ENCODE assay signal across 12 mouse cellular contexts in the genomic region with DNA sequence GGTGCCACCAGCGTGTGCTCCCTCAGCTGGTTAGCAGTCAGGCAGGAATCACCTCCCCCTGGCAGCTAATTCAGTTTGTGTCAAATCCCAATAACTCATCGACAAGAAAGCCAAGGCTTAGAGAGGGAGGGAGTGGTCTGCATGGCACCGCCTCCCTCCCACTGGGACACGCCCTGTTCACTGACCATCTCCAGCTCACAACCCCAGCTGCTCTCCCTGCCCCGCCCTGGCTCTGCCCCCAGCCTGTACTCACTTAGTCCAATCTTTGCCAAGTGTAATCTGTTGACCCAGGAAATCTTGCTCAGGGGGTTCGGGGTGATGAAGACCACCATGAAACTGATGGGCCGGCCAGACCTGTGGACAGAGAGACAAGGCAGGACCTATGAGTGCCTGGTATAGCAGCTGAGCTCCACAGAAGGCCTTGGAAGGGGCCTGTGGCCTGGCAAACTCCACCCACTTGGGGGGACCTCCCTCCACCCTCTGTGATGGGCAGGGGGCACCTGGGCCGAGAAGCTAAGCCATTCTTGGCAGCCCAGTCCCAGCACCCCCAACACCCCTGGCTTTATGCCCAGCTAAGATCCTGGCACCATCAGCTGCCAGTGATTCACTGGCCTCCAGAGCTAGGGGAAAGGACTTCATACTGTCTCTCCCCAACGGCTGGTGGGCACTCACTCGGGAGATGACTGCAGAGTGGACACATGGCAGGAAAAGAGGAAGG.
DNase-seq lines count a peak whose midpoint lies in the region; ATAC-seq and TF ChIP-seq lines count a peak whose summit lies in the region.
"Had no signal": no experiment of that assay in that cellular context is flagged by ENCODE, and none has a peak within 500 bp of the region (broad histone marks: within the 10 kb centered on the region; RNA-seq: fewer than 3 reads in every experiment).

No protein-coding gene starts in this region.

- H3K4me3 ChIP-seq in lung, postnatal 0 days (ENCODE audit: low read depth, low read length): no peak overlapping the region
- no peak overlapping the region for H3K4me3 ChIP-seq in lung, adult 2 months (replicated peaks; ENCODE audit: extremely low read depth, low read depth, low read length)
- no peak overlapping the region for H3K4me3 ChIP-seq in embryonic facial prominence, embryonic 15.5 days (replicated peaks)
- no peak overlapping the region for H3K4me3 ChIP-seq in myocyte
- H3K4me3 ChIP-seq: embryonic facial prominence, embryonic 13.5 days; heart, embryonic 15.5 days had no signal

- no peaks in the 10 kb centered on the region for H3K4me1 ChIP-seq in lung, postnatal 0 days (ENCODE audit: insufficient read depth, low read depth, low read length)
- H3K4me1 ChIP-seq in lung, adult 2 months (ENCODE audit: control insufficient read depth, insufficient read depth, low read length): no peaks in the 10 kb centered on the region
- H3K4me1 ChIP-seq in embryonic facial prominence, embryonic 15.5 days: no peaks in the 10 kb centered on the region
- H3K4me1 ChIP-seq: embryonic facial prominence, embryonic 13.5 days had no signal

- WGBS in lung, postnatal 0 days: 74% methylated on average over 10 of the region's 10 CpGs
- WGBS in lung, adult 2 months: 64% methylated on average over 10 of the region's 10 CpGs
- 81% methylated on average over 10 of the region's 10 CpGs for WGBS in embryonic facial prominence, embryonic 15.5 days

- ATAC-seq in lung, postnatal 0 days: peak; percentile 48
- ATAC-seq in embryonic facial prominence, embryonic 15.5 days (ENCODE audit: insufficient number of reproducible peaks, low FRiP score, low TSS enrichment, low read depth): peak; percentile 55; the same call in 1 of the 2 replicates
- ATAC-seq in inflammation-experienced regulatory T-cells, adult 6 months: no peak

- DNase-seq in frontal cortex, postnatal 10 days (ENCODE audit: low spot score in 2 of 2): peak; percentile 45 to 51
- DNase-seq in frontal cortex, postnatal 14 days (ENCODE audit: low spot score in 2 of 2): no peak
- DNase-seq in lung, postnatal 0 days (ENCODE audit: low spot score): peak; percentile 28
- no peak for DNase-seq in lung, adult 2 months
- DNase-seq in kidney, adult 8-10 months: no peak
- DNase-seq: layer of hippocampus, adult 9-11 months had no signal

- H3K9ac ChIP-seq in lung, postnatal 0 days (replicated peaks; ENCODE audit: low read depth): no peak overlapping the region
- H3K9ac ChIP-seq in embryonic facial prominence, embryonic 15.5 days: no peak overlapping the region
- H3K9ac ChIP-seq: embryonic facial prominence, embryonic 13.5 days; heart, embryonic 15.5 days had no signal

- H3K4me2 ChIP-seq in lung, postnatal 0 days (replicated peaks; ENCODE audit: low read depth, low read length): no peak overlapping the region
- H3K4me2 ChIP-seq in embryonic facial prominence, embryonic 15.5 days (replicated peaks): no peak overlapping the region
- peak overlapping the region; percentile 34 for H3K4me2 ChIP-seq in myocyte (ENCODE audit: low read depth)
- H3K4me2 ChIP-seq: embryonic facial prominence, embryonic 13.5 days; heart, embryonic 15.5 days had no signal

- TF ChIP-seq EP300 in lung, postnatal 0 days (IDR thresholded peaks at IDR 0.05): no peak

- H3K9me3 ChIP-seq in lung, postnatal 0 days (ENCODE audit: low read length): no peaks in the 10 kb centered on the region
- no peaks in the 10 kb centered on the region for H3K9me3 ChIP-seq in embryonic facial prominence, embryonic 15.5 days (replicated peaks)
- H3K9me3 ChIP-seq: embryonic facial prominence, embryonic 13.5 days had no signal

- H3K27me3 ChIP-seq in lung, postnatal 0 days (replicated peaks; ENCODE audit: insufficient read depth, low read length): no peaks in the 10 kb centered on the region
- no peaks in the 10 kb centered on the region for H3K27me3 ChIP-seq in embryonic facial prominence, embryonic 15.5 days
- H3K27me3 ChIP-seq in myocyte (ENCODE audit: control insufficient read depth, insufficient read depth, insufficient read length): no peaks in the 10 kb centered on the region
- H3K27me3 ChIP-seq: embryonic facial prominence, embryonic 13.5 days; heart, embryonic 15.5 days had no signal

- no peak overlapping the region for H3K27ac ChIP-seq in lung, postnatal 0 days (ENCODE audit: low read length)
- no peak overlapping the region for H3K27ac ChIP-seq in embryonic facial prominence, embryonic 15.5 days (replicated peaks)
- H3K27ac ChIP-seq: embryonic facial prominence, embryonic 13.5 days; heart, embryonic 15.5 days; macrophage had no signal

- H3K36me3 ChIP-seq in lung, postnatal 0 days (ENCODE audit: insufficient read depth, low read length): peaks cover 12% of the 10 kb centered on the region; the same call in 1 of the 2 replicates
- peaks cover 50% of the 10 kb centered on the region for H3K36me3 ChIP-seq in embryonic facial prominence, embryonic 15.5 days
- H3K36me3 ChIP-seq in myocyte (ENCODE audit: control insufficient read depth, insufficient read depth): peaks cover 24% of the 10 kb centered on the region

- H3K79me2 ChIP-seq in myocyte (ENCODE audit: control insufficient read depth, insufficient read depth): no peaks in the 10 kb centered on the region

- no peak overlapping the region for H3ac ChIP-seq in myocyte (ENCODE audit: control insufficient read depth, insufficient read length)

- TF ChIP-seq POLR2A in lung, adult 2 months (IDR thresholded peaks at IDR 0.05; ENCODE audit: borderline replicate concordance, extremely low read depth, low read depth, low read length): no peak
- TF ChIP-seq POLR2A in myocyte (IDR thresholded peaks at IDR 0.05; ENCODE audit: insufficient read length, low read depth): no peak

- TF ChIP-seq CTCF in lung, postnatal 0 days (IDR thresholded peaks at IDR 0.05): no peak
- no peak for TF ChIP-seq CTCF in lung, adult 2 months (IDR thresholded peaks at IDR 0.05; ENCODE audit: insufficient read depth, low read length)

TF ChIP-seq in myocyte, 11 proteins besides CTCF, POLR2A, EP300 and RAD21:
- TF ChIP-seq MYOD1 (IDR thresholded peaks at IDR 0.05; ENCODE audit: control insufficient read depth in 1 of 3, insufficient read length in 2 of 3, low read depth in 2 of 3) (peak in 2 of 3 experiments; percentile 20 to 90), POLR2AphosphoS2 (IDR thresholded peaks at IDR 0.05; ENCODE audit: insufficient read length, low read depth) (peak; percentile 28), REST (IDR thresholded peaks at IDR 0.05; ENCODE audit: insufficient read depth, insufficient read length) (no peak), CEBPB (IDR thresholded peaks at IDR 0.05; ENCODE audit: insufficient read depth, poor library complexity, severe bottlenecking) (no peak), MYOG (IDR thresholded peaks at IDR 0.05; ENCODE audit: control insufficient read depth in 1 of 3, insufficient read depth in 1 of 3, insufficient read length in 2 of 3, low read depth in 2 of 3) (peak in 2 of 3 experiments; percentile 64 to 87), USF1 (IDR thresholded peaks at IDR 0.05; ENCODE audit: low read depth) (no peak), TCF3 (IDR thresholded peaks at IDR 0.05; ENCODE audit: insufficient read length, low read depth) (no peak)

Comparison
In these comparisons a context has a peak if more than half of its experiments do, and no peak if none do; other contexts are left out.
1. DNase-seq: peak in frontal cortex, postnatal 10 days (2 of 2) and lung, postnatal 0 days (single experiment); none in frontal cortex, postnatal 14 days (0 of 2), lung, adult 2 months (single experiment) and kidney, adult 8-10 months (0 of 2).